14 mouse cellular contexts compared by ENCODE assay signal in genomic region chr10:40063291-40063890, GRCm38 (mm10). TPM values are rescaled to one million over a fixed set of nuclear protein-coding genes. Genes with fewer than 3 reads are reported as not detected.
DNase-seq lines count a peak whose midpoint lies in the region; ATAC-seq and TF ChIP-seq lines count a peak whose summit lies in the region.
"Had no signal": no experiment of that assay in that cellular context is flagged by ENCODE, and none has a peak within 500 bp of the region (broad histone marks: within the 10 kb centered on the region; RNA-seq: fewer than 3 reads in every experiment).

No protein-coding gene starts in this region.

- no peak overlapping the region for H3K4me3 ChIP-seq in stomach, embryonic 16.5 days (replicated peaks; ENCODE audit: low read length)
- H3K4me3 ChIP-seq in stomach, postnatal 0 days (ENCODE audit: low read depth, low read length), result no peak overlapping the region
- H3K4me3 ChIP-seq: heart, adult 2 months; stomach, embryonic 15.5 days had no signal

- H3K9me3 ChIP-seq in stomach, embryonic 16.5 days (replicated peaks; ENCODE audit: control insufficient read depth, low read length), result no peaks in the 10 kb centered on the region
- H3K9me3 ChIP-seq in stomach, postnatal 0 days (ENCODE audit: control insufficient read depth, low read length), result no peaks in the 10 kb centered on the region
- H3K9me3 ChIP-seq: stomach, embryonic 15.5 days had no signal

- no peaks in the 10 kb centered on the region for H3K36me3 ChIP-seq in stomach, embryonic 16.5 days (ENCODE audit: control insufficient read depth, insufficient read depth, low read length)
- no peaks in the 10 kb centered on the region for H3K36me3 ChIP-seq in stomach, postnatal 0 days (ENCODE audit: control insufficient read depth, insufficient read depth, low read length)
- H3K36me3 ChIP-seq: stomach, embryonic 15.5 days had no signal

- ATAC-seq in stomach, embryonic 16.5 days (ENCODE audit: insufficient read depth, low FRiP score), result no peak
- no peak for ATAC-seq in stomach, postnatal 0 days (ENCODE audit: low FRiP score, low TSS enrichment)
- ATAC-seq in activated CD4-positive, CD25-positive, alpha-beta regulatory T cell, adult 4 months, result no peak

- TF ChIP-seq EP300 in stomach, postnatal 0 days (optimal IDR thresholded peaks at IDR 0.05), result no peak

- 28% methylated on average over 5 of the region's 5 CpGs for WGBS in stomach, embryonic 16.5 days
- WGBS in stomach, postnatal 0 days, result 33% methylated on average over 5 of the region's 5 CpGs

- H3K9ac ChIP-seq in stomach, embryonic 16.5 days (ENCODE audit: low read length), result no peak overlapping the region
- no peak overlapping the region for H3K9ac ChIP-seq in stomach, postnatal 0 days (ENCODE audit: low read length)
- H3K9ac ChIP-seq: stomach, embryonic 15.5 days had no signal

- H3K27ac ChIP-seq in stomach, embryonic 16.5 days (ENCODE audit: low read length), result peak overlapping the region; percentile 7; the same call in 1 of the 2 replicates
- no peak overlapping the region for H3K27ac ChIP-seq in stomach, postnatal 0 days (replicated peaks)
- H3K27ac ChIP-seq: heart, adult 2 months; stomach, embryonic 15.5 days had no signal

- H3K4me1 ChIP-seq in stomach, embryonic 16.5 days (ENCODE audit: control insufficient read depth, insufficient read depth, low read length), result no peaks in the 10 kb centered on the region
- no peaks in the 10 kb centered on the region for H3K4me1 ChIP-seq in stomach, postnatal 0 days (replicated peaks; ENCODE audit: control insufficient read depth, insufficient read depth)
- H3K4me1 ChIP-seq: stomach, embryonic 15.5 days had no signal

- no peaks in the 10 kb centered on the region for H3K27me3 ChIP-seq in stomach, embryonic 16.5 days (ENCODE audit: control insufficient read depth, insufficient read depth, low read length)
- H3K27me3 ChIP-seq in stomach, postnatal 0 days (ENCODE audit: control insufficient read depth, insufficient read depth, low read length), result no peaks in the 10 kb centered on the region
- H3K27me3 ChIP-seq: stomach, embryonic 15.5 days had no signal

- H3K4me2 ChIP-seq in stomach, embryonic 16.5 days (ENCODE audit: low read depth, low read length), result peak overlapping the region; percentile 7; the same call in 1 of the 2 replicates
- no peak overlapping the region for H3K4me2 ChIP-seq in stomach, postnatal 0 days (replicated peaks; ENCODE audit: low read depth)
- H3K4me2 ChIP-seq: stomach, embryonic 15.5 days had no signal

- no peak for TF ChIP-seq CTCF in stomach, postnatal 0 days (IDR thresholded peaks at IDR 0.05; ENCODE audit: low read depth)

- peak; percentile 55 for DNase-seq in adrenal gland, adult 2 months
- DNase-seq in adrenal gland, postnatal 4 days (ENCODE audit: low spot score in 2 of 2), result no peak
- no peak for DNase-seq in stomach, postnatal 0 days (ENCODE audit: low spot score)
- DNase-seq in kidney, postnatal 25 days, result peak; percentile 79 to 92
- no peak for DNase-seq in thymus, postnatal 10 days (ENCODE audit: low spot score in 2 of 2)
- no peak for DNase-seq in B cell, adult 2 months
- DNase-seq: cerebellum, adult 11 months; heart, adult 2 months; heart, postnatal 36 days; lung, postnatal 10 days; midbrain, embryonic 14.5 days had no signal

RNA-seq across cellular contexts. Expression of gene Mfsd4b1, which starts 38.3 kb away (rescaled TPM):
- 1 to 10 TPM; 3.0 to 3.1 TPM for total RNA-seq in adrenal gland, adult 2 months (2021)
- polyA plus RNA-seq in adrenal gland, adult 2 months (2012; rRNA removed), result 0.62 and 1.5 TPM in 2 replicates
- 1 to 10 TPM; 1.7 to 2.8 TPM for total RNA-seq in adrenal gland, postnatal 4 days (2021)
- 0.17 and 0.21 TPM in 2 replicates for polyA plus RNA-seq in stomach, embryonic 16.5 days (2015; fragmentation: Nextera tagmentation; extraction: Ambion mirVana)
- polyA plus RNA-seq in stomach, postnatal 0 days (2015; fragmentation: Nextera tagmentation; extraction: Ambion mirVana), result 0.07 and 0.22 TPM in 2 replicates
- not detected for polyA plus RNA-seq in activated CD4-positive, CD25-positive, alpha-beta regulatory T cell, adult 4 months (2017; shearing (Covaris generic))

Comparison
In these comparisons a context has a peak if more than half of its experiments do, and no peak if none do; other contexts are left out.
1. DNase-seq: peak in adrenal gland, adult 2 months (single experiment) and kidney, postnatal 25 days (2 of 2); none in adrenal gland, postnatal 4 days (0 of 2), stomach, postnatal 0 days (single experiment), thymus, postnatal 10 days (0 of 2) and B cell, adult 2 months (0 of 2).